Mouse (Mus musculus): ENCODE measurements around the gene 1700011M02Rik. TPM values are rescaled to one million over a fixed set of nuclear protein-coding genes. Genes with fewer than 3 reads are reported as not detected.
"Not testable (repeated sequence)": the region's sequence is repeated elsewhere in the genome, so short reads cannot be mapped to it uniquely, and the experiment has no call there.

1700011M02Rik gene
- total RNA-seq (2021) (not detected), polyA plus RNA-seq (2012; rRNA removed) (not detected in 2 replicates)
- long read RNA-seq: 0 reads

- not testable (repeated sequence) for DNase-seq
Observed at GRCm38 (mm10) chrX:102908587-102908986, at the start of gene 1700011M02Rik, which contains the start of gene Dmrtc1a. Gene 1700011M02Rik (plus strand): TSS chrX:102908905. Gene Dmrtc1a (minus strand): TSS chrX:102908687.

GRCm38 (mm10) chrX:102867871-102868270 lies 40.8 kb upstream of the 1700011M02Rik start, which contains the start of gene 1700031F05Rik:
Gene 1700031F05Rik (minus strand): TSS chrX:102867971.
- DNase-seq: no peak

- not testable (repeated sequence) for DNase-seq
Observed at GRCm38 (mm10) chrX:102914823-102915222, 6.1 kb downstream of the 1700011M02Rik start.

- not testable (repeated sequence) for DNase-seq
Observed at GRCm38 (mm10) chrX:102926707-102927106, 18.0 kb downstream of the 1700011M02Rik start.

GRCm38 (mm10) chrX:102928072-102928471 lies 19.4 kb downstream of the 1700011M02Rik start, which contains the start of gene 1700018G05Rik:
Gene 1700018G05Rik (plus strand): TSS chrX:102928372.
- not testable (repeated sequence) for DNase-seq

- DNase-seq: no peak
Observed at GRCm38 (mm10) chrX:102932992-102933570, 24.4 kb downstream of the 1700011M02Rik start.

- DNase-seq: peak; percentile 49
Observed at GRCm38 (mm10) chrX:102933571-102934394, 25.1 kb downstream of the 1700011M02Rik start.

GRCm38 (mm10) chrX:102934395-102934764 lies 25.7 kb downstream of the 1700011M02Rik start:
- no peak for DNase-seq

GRCm38 (mm10) chrX:102936743-102937142 lies 28.0 kb downstream of the 1700011M02Rik start:
- DNase-seq: no peak

GRCm38 (mm10) chrX:102950136-102950535 lies 41.4 kb downstream of the 1700011M02Rik start:
- not testable (repeated sequence) for DNase-seq

- DNase-seq: peak; percentile 10
Observed at GRCm38 (mm10) chrX:102958917-102959316, 50.2 kb downstream of the 1700011M02Rik start.

Other genes starting within 250 kb of the 1700011M02Rik start
- not detected for gene Gm3880, start 221.9 kb upstream of the 1700011M02Rik start, total RNA-seq (2021)
- gene Gm3880, start 221.9 kb upstream of the 1700011M02Rik start, polyA plus RNA-seq (2012; rRNA removed): not detected in 2 replicates
- gene Gm9112, start 201.3 kb upstream of the 1700011M02Rik start, total RNA-seq (2021): not detected
- not detected in 2 replicates for gene Gm9112, start 201.3 kb upstream of the 1700011M02Rik start, polyA plus RNA-seq (2012; rRNA removed)
- gene Dmrtc1b, start 201.0 kb upstream of the 1700011M02Rik start, total RNA-seq (2021): not detected
- gene Dmrtc1b, start 201.0 kb upstream of the 1700011M02Rik start, polyA plus RNA-seq (2012; rRNA removed): not detected in 2 replicates
- not detected for gene Dmrtc1c1, start 105.9 kb upstream of the 1700011M02Rik start, total RNA-seq (2021)
- gene Dmrtc1c1, start 105.9 kb upstream of the 1700011M02Rik start, polyA plus RNA-seq (2012; rRNA removed): not detected in 2 replicates
- gene Dmrtc1c2, start 54.3 kb upstream of the 1700011M02Rik start, total RNA-seq (2021): not detected
- not detected in 2 replicates for gene Dmrtc1c2, start 54.3 kb upstream of the 1700011M02Rik start, polyA plus RNA-seq (2012; rRNA removed)
- gene 1700031F05Rik, start 40.9 kb upstream of the 1700011M02Rik start, total RNA-seq (2021): not detected
- not detected in 2 replicates for gene 1700031F05Rik, start 40.9 kb upstream of the 1700011M02Rik start, polyA plus RNA-seq (2012; rRNA removed)
- gene Dmrtc1a, start 218 bp upstream of the 1700011M02Rik start, total RNA-seq (2021): not detected
- gene Dmrtc1a, start 218 bp upstream of the 1700011M02Rik start, polyA plus RNA-seq (2012; rRNA removed): 0.40 and 0.89 TPM in 2 replicates
- gene 1700018G05Rik, start 19.5 kb downstream of the 1700011M02Rik start, total RNA-seq (2021): not detected
- not detected in 2 replicates for gene 1700018G05Rik, start 19.5 kb downstream of the 1700011M02Rik start, polyA plus RNA-seq (2012; rRNA removed)

Data from adrenal gland, adult 2 months (tissue).